Mouse (Mus musculus) lung, embryonic 15.5 days (tissue): ENCODE measurements around the gene Mvp. TPM values are rescaled to one million over a fixed set of nuclear protein-coding genes. Genes with fewer than 3 reads are reported as not detected.

Experiments
- ATAC-seq: fragments of 200-750 bp; cut with Nextera tagmentation; 2 replicates; pipeline ENCODE4 v1.8.0; 2017; ENCODE audit warnings: moderate number of reproducible peaks, borderline replicate concordance; ENCODE audit not compliant: low FRiP score, low TSS enrichment; ENCODE audit errors: extremely low read depth
- H3K27ac ChIP-seq: fragments of 300-500 bp; sonication (generic); 2 replicates; pipeline ENCODE4 v1.5.1; 2015; ENCODE audit warnings: moderate library complexity, mild to moderate bottlenecking, inconsistent platforms
- H3K27me3 ChIP-seq: fragments of 300-500 bp; sonication (generic); 2 replicates; pipeline ENCODE4 v1.6.1; 2015; ENCODE audit warnings: inconsistent platforms
- H3K36me3 ChIP-seq: fragments of 300-500 bp; sonication (generic); 2 replicates; pipeline ENCODE4 v1.6.1; 2015; ENCODE audit warnings: inconsistent platforms
- H3K4me1 ChIP-seq: fragments of 300-500 bp; sonication (generic); 2 replicates; pipeline ENCODE4 v1.6.1; 2015; ENCODE audit warnings: inconsistent platforms
- H3K4me2 ChIP-seq: fragments of 300-500 bp; sonication (generic); 2 replicates; pipeline ENCODE4 v1.6.1; 2015; ENCODE audit warnings: inconsistent platforms, mild to moderate bottlenecking, moderate library complexity
- H3K4me3 ChIP-seq: fragments of 300-500 bp; sonication (generic); 2 replicates; pipeline ENCODE4 v1.5.1; 2015; ENCODE audit warnings: mild to moderate bottlenecking, inconsistent platforms
- H3K9ac ChIP-seq: fragments of 300-500 bp; sonication (generic); 2 replicates; pipeline ENCODE4 v1.6.1; 2015; ENCODE audit warnings: inconsistent platforms
- H3K9me3 ChIP-seq: fragments of 300-500 bp; sonication (generic); 2 replicates; pipeline ENCODE4 v1.6.1; 2016; ENCODE audit warnings: inconsistent platforms
- WGBS: fragments of 180-500 bp; shearing (Covaris S2); methylation state at CpG from one replicate; pipeline ENCODE4 v1.1.7; 2015; 5-methylcytosine and 5-hydroxymethylcytosine counted together
- polyA plus RNA-seq: library from polyadenylated mRNA; unstranded; fragments of >200 nt; fragmentation: Nextera tagmentation; extraction: Ambion mirVana; gene quantifications from 2 replicates; pipeline ENCODE4 v1.2.1, GENCODE M21; 2015

The Mvp gene
- polyA plus RNA-seq, 1 experiment from 2014 or later = 13.9 TPM

DNA sequence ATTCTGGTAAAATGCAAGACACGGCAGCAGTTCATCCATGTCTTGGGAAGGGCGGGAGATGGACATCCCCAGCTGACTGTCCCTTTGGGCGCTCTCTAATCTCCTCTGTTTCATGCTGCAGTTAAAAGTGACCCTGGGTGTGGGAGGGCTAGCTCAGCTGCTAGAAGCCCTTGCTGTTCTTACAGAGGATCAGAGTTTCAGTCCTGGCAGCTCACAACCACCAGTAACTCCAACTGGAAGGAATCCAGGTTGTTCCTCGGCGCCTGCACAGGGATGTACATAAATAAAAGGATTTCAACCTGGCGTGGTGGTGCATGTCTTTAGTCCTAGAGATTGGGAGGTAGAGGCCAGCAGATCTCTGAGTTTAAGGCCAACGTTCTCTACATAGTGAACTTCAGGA is 31.3 kb downstream of the Mvp start:
- Histone ChIP-seq H3K27ac (no peak overlapping the region), H3K9ac (no peak overlapping the region), H3K36me3 (peaks cover 26% of the 10 kb centered on the region; the same call in 1 of the 2 replicates), H3K4me3 (no peak overlapping the region), H3K27me3 (no peaks in the 10 kb centered on the region), H3K4me1 (no peaks in the 10 kb centered on the region), H3K9me3 (no peaks in the 10 kb centered on the region), H3K4me2 (no peak overlapping the region)
- WGBS = 69% methylated on average over 7 of the region's 7 CpGs
- no peak for ATAC-seq

GRCm38 (mm10) chr7:126982054-126982453 is 32.4 kb downstream of the Mvp start:
- ATAC-seq = no peak
- WGBS = 81% methylated on average over 4 of the region's 4 CpGs
- Histone ChIP-seq H3K36me3 (peaks cover 26% of the 10 kb centered on the region; the same call in 1 of the 2 replicates), H3K4me3 (no peak overlapping the region), H3K4me2 (no peak overlapping the region), H3K27ac (no peak overlapping the region), H3K9ac (no peak overlapping the region), H3K27me3 (no peaks in the 10 kb centered on the region), H3K9me3 (no peaks in the 10 kb centered on the region), H3K4me1 (peaks cover 7% of the 10 kb centered on the region)

- no peak for ATAC-seq
- Histone ChIP-seq H3K4me1 (peaks cover 10% of the 10 kb centered on the region), H3K9me3 (no peaks in the 10 kb centered on the region), H3K9ac (no peak overlapping the region), H3K4me2 (no peak overlapping the region), H3K27ac (no peak overlapping the region), H3K27me3 (no peaks in the 10 kb centered on the region), H3K36me3 (peaks cover 26% of the 10 kb centered on the region; the same call in 1 of the 2 replicates), H3K4me3 (no peak overlapping the region)
- WGBS = 79% methylated on average over 2 of the region's 2 CpGs
These were observed 32.8 kb downstream of the Mvp start for GRCm38 (mm10) chr7:126981601-126982000.

GRCm38 (mm10) chr7:126978841-126979240 is 35.6 kb downstream of the Mvp start:
- Histone ChIP-seq H3K4me2 (no peak overlapping the region), H3K4me1 (peaks cover 17% of the 10 kb centered on the region), H3K4me3 (no peak overlapping the region), H3K36me3 (peaks cover 26% of the 10 kb centered on the region; the same call in 1 of the 2 replicates), H3K27ac (no peak overlapping the region), H3K9me3 (no peaks in the 10 kb centered on the region), H3K9ac (no peak overlapping the region), H3K27me3 (no peaks in the 10 kb centered on the region)
- 84% methylated on average over 6 of the region's 6 CpGs for WGBS
- no peak for ATAC-seq

DNA sequence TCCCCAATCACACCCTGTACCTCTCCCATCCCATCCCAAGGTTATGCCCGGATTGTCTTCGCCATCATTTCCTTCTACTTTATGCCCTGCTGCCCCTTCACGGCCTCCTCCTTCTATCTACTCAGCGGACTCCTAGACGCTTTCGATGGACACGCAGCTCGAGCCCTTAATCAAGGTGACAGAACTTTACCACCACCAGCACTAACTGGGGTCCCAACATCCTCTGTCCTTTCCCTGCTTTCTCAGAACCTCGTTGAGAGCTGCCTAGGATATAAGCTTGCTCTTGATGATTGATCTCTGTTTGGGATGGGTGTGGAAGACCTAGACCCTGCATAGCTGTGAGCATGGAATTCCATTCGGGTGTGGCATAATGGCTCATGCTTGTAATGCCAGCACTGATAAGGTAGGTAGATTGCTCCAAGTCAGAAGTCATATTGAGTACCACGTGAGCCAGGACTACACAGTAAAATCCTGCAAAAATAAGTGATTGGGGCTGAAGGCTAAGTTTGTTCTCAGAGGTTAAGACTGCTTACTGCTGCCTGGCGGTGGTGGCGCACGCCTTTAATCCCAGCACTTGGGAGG is 37.5 kb downstream of the Mvp start:
- peaks cover 17% of the 10 kb centered on the region for H3K4me1 ChIP-seq
- H3K27ac ChIP-seq = peak overlapping the region; percentile 95
- H3K4me3 ChIP-seq = peak overlapping the region; percentile 91
- ATAC-seq = no peak
- WGBS = 23% methylated on average over 14 of the region's 14 CpGs
- H3K27me3 ChIP-seq = no peaks in the 10 kb centered on the region
- H3K36me3 ChIP-seq = peaks cover 26% of the 10 kb centered on the region; the same call in 1 of the 2 replicates
- no peaks in the 10 kb centered on the region for H3K9me3 ChIP-seq
- H3K4me2 ChIP-seq = peak overlapping the region; percentile 71
- H3K9ac ChIP-seq = peak overlapping the region; percentile 99

GRCm38 (mm10) chr7:126975950-126976866 is 38.2 kb downstream of the Mvp start, which contains the start of gene Cdiptos:
Gene Cdiptos, minus strand, starts transcription at chr7:126976098.
- peak within 1 kb of the TSS; percentile 91 for H3K4me3 ChIP-seq
- H3K9ac ChIP-seq = peak within 1 kb of the TSS; percentile 99
- no peaks in the 10 kb centered on the region for H3K27me3 ChIP-seq
- peak within 1 kb of the TSS; percentile 71 for H3K4me2 ChIP-seq
- peaks cover 17% of the 10 kb centered on the region for H3K4me1 ChIP-seq
- no peaks in the 10 kb centered on the region for H3K9me3 ChIP-seq
- under 1% methylated on average over 52 of the region's 55 CpGs for WGBS
- peak within 1 kb of the TSS; percentile 95 for H3K27ac ChIP-seq
- peaks cover 26% of the 10 kb centered on the region; the same call in 1 of the 2 replicates for H3K36me3 ChIP-seq
- peak; percentile 96 for ATAC-seq

- ATAC-seq = no peak
- peak within 1 kb of the TSS; percentile 95 for H3K27ac ChIP-seq
- whole genome bisulfite sequencing = 0% methylated on average over 1 of the region's 1 CpGs
These were observed 38.7 kb downstream of the Mvp start, which contains the start of gene Cdipt for GRCm38 (mm10) chr7:126975893-126975949. Gene Cdipt, plus strand, starts transcription at chr7:126975914.

DNA sequence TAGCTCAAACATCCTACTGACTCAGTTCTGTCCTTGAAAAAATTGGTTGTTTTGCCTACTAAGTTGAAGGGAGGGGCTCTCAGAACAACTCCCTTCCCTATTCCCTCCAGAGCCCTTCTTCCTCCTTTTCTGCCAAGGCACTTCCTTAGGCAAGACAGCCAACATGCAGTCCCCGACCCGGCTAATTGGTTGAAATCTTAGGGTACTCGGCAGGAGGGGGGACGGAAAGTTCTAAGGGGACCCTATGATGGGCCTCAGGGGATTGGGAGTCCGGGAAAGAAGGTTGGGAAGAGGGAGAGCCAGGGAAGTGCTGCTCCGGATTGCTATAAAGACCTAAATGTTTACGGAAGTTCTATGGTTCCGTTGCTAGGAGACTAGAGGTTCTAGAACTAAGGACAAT is 38.9 kb downstream of the Mvp start:
- peak overlapping the region; percentile 71 for H3K4me2 ChIP-seq
- peak overlapping the region; percentile 27; the same call in 1 of the 2 replicates for H3K27ac ChIP-seq
- no peak for ATAC-seq
- peak overlapping the region; percentile 99; the same call in 1 of the 2 replicates for H3K9ac ChIP-seq
- no peaks in the 10 kb centered on the region for H3K27me3 ChIP-seq
- H3K9me3 ChIP-seq = no peaks in the 10 kb centered on the region
- 11% methylated on average over 8 of the region's 8 CpGs for WGBS
- peaks cover 17% of the 10 kb centered on the region for H3K4me1 ChIP-seq
- peak overlapping the region; percentile 91 for H3K4me3 ChIP-seq
- H3K36me3 ChIP-seq = peaks cover 24% of the 10 kb centered on the region; the same call in 1 of the 2 replicates

More at GRCm38 (mm10) chr7:126975893-126975949, 38.7 kb downstream of the Mvp start, which contains the start of gene Cdipt:
- H3K4me2 ChIP-seq = peak within 1 kb of the TSS; percentile 71
- H3K27me3 ChIP-seq = no peaks in the 10 kb centered on the region
- H3K4me3 ChIP-seq = peak within 1 kb of the TSS; percentile 91
- H3K36me3 ChIP-seq = peaks cover 26% of the 10 kb centered on the region; the same call in 1 of the 2 replicates
- peaks cover 17% of the 10 kb centered on the region for H3K4me1 ChIP-seq
- peak within 1 kb of the TSS; percentile 99 for H3K9ac ChIP-seq
- no peaks in the 10 kb centered on the region for H3K9me3 ChIP-seq

- Histone ChIP-seq H3K36me3 (no peaks in the 10 kb centered on the region), H3K27ac (no peak overlapping the region), H3K9me3 (no peaks in the 10 kb centered on the region), H3K4me1 (no peaks in the 10 kb centered on the region), H3K9ac (no peak overlapping the region), H3K27me3 (peaks cover 21% of the 10 kb centered on the region), H3K4me2 (no peak overlapping the region), H3K4me3 (no peak overlapping the region)
- ATAC-seq = no peak
- 65% methylated on average over 6 of the region's 6 CpGs for WGBS
These were observed 47.1 kb downstream of the Mvp start for GRCm38 (mm10) chr7:126967361-126967760.

DNA sequence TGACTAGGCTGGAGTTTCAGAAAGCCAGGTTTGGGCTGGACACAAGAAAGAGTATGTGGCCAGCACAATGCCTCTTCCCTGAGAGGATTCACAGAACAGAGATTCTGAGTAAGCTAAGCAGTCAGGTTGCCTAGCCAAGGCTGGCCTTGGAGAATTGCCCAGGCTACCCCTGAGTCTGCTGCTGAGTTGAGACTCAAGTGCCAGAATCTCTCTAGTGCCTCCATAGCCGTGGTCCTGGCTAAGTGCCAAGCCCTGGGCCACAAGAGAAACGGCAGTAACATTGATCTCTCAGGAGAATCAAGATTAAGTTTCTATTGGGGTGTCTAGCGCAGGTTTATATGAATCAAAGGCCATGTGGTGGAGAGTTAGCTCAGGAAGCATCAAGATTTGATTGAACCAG is 48.9 kb downstream of the Mvp start:
- Histone ChIP-seq H3K9me3 (no peaks in the 10 kb centered on the region), H3K27me3 (peaks cover 30% of the 10 kb centered on the region), H3K4me2 (no peak overlapping the region), H3K4me3 (no peak overlapping the region), H3K27ac (no peak overlapping the region), H3K36me3 (no peaks in the 10 kb centered on the region), H3K4me1 (no peaks in the 10 kb centered on the region), H3K9ac (no peak overlapping the region)
- WGBS = 34% methylated on average over 3 of the region's 3 CpGs
- ATAC-seq = no peak

GRCm38 (mm10) chr7:126963548-126964286 is 50.7 kb downstream of the Mvp start:
- no peak overlapping the region for H3K4me2 ChIP-seq
- H3K27ac ChIP-seq = no peak overlapping the region
- no peak overlapping the region for H3K4me3 ChIP-seq
- H3K9me3 ChIP-seq = no peaks in the 10 kb centered on the region
- H3K36me3 ChIP-seq = no peaks in the 10 kb centered on the region
- no peak overlapping the region for H3K9ac ChIP-seq
- peaks cover 30% of the 10 kb centered on the region for H3K27me3 ChIP-seq
- H3K4me1 ChIP-seq = peaks cover 9% of the 10 kb centered on the region; the same call in 1 of the 2 replicates
- no peak for ATAC-seq
- 29% methylated on average over 19 of the region's 19 CpGs for WGBS
